Mouse (Mus musculus) heart, postnatal 0 days (tissue): ENCODE measurements at regions not wholly inside any gene's neighbourhood (a gene's known extent, or its start where the extent isn't known, plus 50 kb on each side); places are given as distances from the start of the nearest gene placed in this dataset.

Experiments used
- CTCF ChIP-seq: IDR thresholded peaks from 2 replicates; pipeline ENCODE4 v1.5.1; 2016; ENCODE audit warnings: antibody characterized with exemption, control low read depth, low read depth
- EP300 ChIP-seq: IDR thresholded peaks from 2 replicates; pipeline ENCODE4 v1.6.1; 2016; ENCODE audit warnings: antibody characterized with exemption, low read depth

GRCm38 (mm10) chr9:103915126-103915525 lies 87.2 kb upstream of the Nphp3 start:
- TF ChIP-seq CTCF, result no peak
- no peak for TF ChIP-seq EP300
